Mouse (Mus musculus): Measurements from ENCODE around the gene Ccser1. TPM values are rescaled to one million over a fixed set of nuclear protein-coding genes. Genes with fewer than 3 reads are reported as not detected.

Ccser1 gene
- polyA plus RNA-seq, 1 experiment from 2014 or later, result 23.5 TPM

- no peaks in the 10 kb centered on the region for H3K27me3 ChIP-seq (ENCODE audit: control insufficient read depth, insufficient read depth, low read length)
- H3K4me3 ChIP-seq (replicated peaks; ENCODE audit: low read depth, low read length), result no peak overlapping the region
- no peak overlapping the region for H3K4me2 ChIP-seq (ENCODE audit: low read length)
- no peaks in the 10 kb centered on the region for H3K4me1 ChIP-seq (ENCODE audit: control insufficient read depth, insufficient read depth, low read length)
- 66% methylated on average over 10 of the region's 10 CpGs for WGBS
- no peak overlapping the region for H3K27ac ChIP-seq (replicated peaks; ENCODE audit: low read depth, low read length)
- no peak overlapping the region for H3K9ac ChIP-seq (replicated peaks; ENCODE audit: low read length)
- H3K9me3 ChIP-seq (ENCODE audit: control insufficient read depth, low read length), result no peaks in the 10 kb centered on the region
- ATAC-seq (ENCODE audit: low FRiP score, low TSS enrichment) (no peak), DNase-seq (no peak)
- H3K36me3 ChIP-seq (ENCODE audit: control insufficient read depth, insufficient read depth, low read length), result no peaks in the 10 kb centered on the region
These were observed 78.9 kb downstream of the Ccser1 start for GRCm38 (mm10) chr6:61258847-61259634.

GRCm38 (mm10) chr6:61261381-61261780, 81.3 kb downstream of the Ccser1 start:
- no peaks in the 10 kb centered on the region for H3K36me3 ChIP-seq (ENCODE audit: control insufficient read depth, insufficient read depth, low read length)
- no peaks in the 10 kb centered on the region for H3K9me3 ChIP-seq (ENCODE audit: control insufficient read depth, low read length)
- no peak for DNase-seq
- no peak overlapping the region for H3K27ac ChIP-seq (replicated peaks; ENCODE audit: low read depth, low read length)
- 86% methylated on average over 3 of the region's 3 CpGs for WGBS
- H3K4me3 ChIP-seq (replicated peaks; ENCODE audit: low read depth, low read length), result no peak overlapping the region
- ATAC-seq (ENCODE audit: low FRiP score, low TSS enrichment), result no peak
- no peak overlapping the region for H3K4me2 ChIP-seq (ENCODE audit: low read length)
- H3K4me1 ChIP-seq (ENCODE audit: control insufficient read depth, insufficient read depth, low read length), result no peaks in the 10 kb centered on the region
- H3K27me3 ChIP-seq (ENCODE audit: control insufficient read depth, insufficient read depth, low read length), result no peaks in the 10 kb centered on the region
- H3K9ac ChIP-seq (replicated peaks; ENCODE audit: low read length), result no peak overlapping the region

GRCm38 (mm10) chr6:61262448-61262847, 82.3 kb downstream of the Ccser1 start:
- no peaks in the 10 kb centered on the region for H3K9me3 ChIP-seq (ENCODE audit: control insufficient read depth, low read length)
- DNase-seq, result no peak
- H3K4me3 ChIP-seq (replicated peaks; ENCODE audit: low read depth, low read length), result no peak overlapping the region
- no peaks in the 10 kb centered on the region for H3K4me1 ChIP-seq (ENCODE audit: control insufficient read depth, insufficient read depth, low read length)
- ATAC-seq (ENCODE audit: low FRiP score, low TSS enrichment), result no peak
- 100% methylated on average over 1 of the region's 1 CpGs for WGBS
- H3K36me3 ChIP-seq (ENCODE audit: control insufficient read depth, insufficient read depth, low read length), result no peaks in the 10 kb centered on the region
- no peak overlapping the region for H3K9ac ChIP-seq (replicated peaks; ENCODE audit: low read length)
- no peak overlapping the region for H3K27ac ChIP-seq (replicated peaks; ENCODE audit: low read depth, low read length)
- no peaks in the 10 kb centered on the region for H3K27me3 ChIP-seq (ENCODE audit: control insufficient read depth, insufficient read depth, low read length)
- no peak overlapping the region for H3K4me2 ChIP-seq (ENCODE audit: low read length)

DNA sequence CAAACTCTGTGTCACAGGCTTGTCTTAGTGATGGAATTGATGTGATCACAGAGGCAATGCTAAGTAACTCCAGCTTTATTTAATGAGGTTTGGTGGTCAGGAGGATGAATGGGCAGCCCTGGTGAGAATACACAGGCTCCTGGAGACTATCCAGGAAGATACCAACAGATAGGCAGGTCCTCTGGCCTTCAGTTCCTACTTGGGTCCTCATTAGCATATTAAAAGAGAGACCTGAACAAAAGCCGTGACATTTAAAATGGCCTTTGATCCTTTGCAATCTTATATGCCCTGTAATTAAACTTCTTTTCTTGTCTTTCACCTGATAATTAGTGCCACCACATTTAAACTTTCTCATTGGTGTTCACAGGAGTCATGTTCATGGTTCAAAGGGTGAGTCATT, 83.2 kb downstream of the Ccser1 start:
- no peak overlapping the region for H3K9ac ChIP-seq (replicated peaks; ENCODE audit: low read length)
- 10% methylated on average over 1 of the region's 1 CpGs for WGBS
- no peak overlapping the region for H3K4me3 ChIP-seq (replicated peaks; ENCODE audit: low read depth, low read length)
- no peaks in the 10 kb centered on the region for H3K4me1 ChIP-seq (ENCODE audit: control insufficient read depth, insufficient read depth, low read length)
- DNase-seq (no peak), ATAC-seq (ENCODE audit: low FRiP score, low TSS enrichment) (no peak)
- H3K27me3 ChIP-seq (ENCODE audit: control insufficient read depth, insufficient read depth, low read length), result no peaks in the 10 kb centered on the region
- no peaks in the 10 kb centered on the region for H3K9me3 ChIP-seq (ENCODE audit: control insufficient read depth, low read length)
- no peaks in the 10 kb centered on the region for H3K36me3 ChIP-seq (ENCODE audit: control insufficient read depth, insufficient read depth, low read length)
- H3K27ac ChIP-seq (replicated peaks; ENCODE audit: low read depth, low read length), result no peak overlapping the region
- no peak overlapping the region for H3K4me2 ChIP-seq (ENCODE audit: low read length)

DNA sequence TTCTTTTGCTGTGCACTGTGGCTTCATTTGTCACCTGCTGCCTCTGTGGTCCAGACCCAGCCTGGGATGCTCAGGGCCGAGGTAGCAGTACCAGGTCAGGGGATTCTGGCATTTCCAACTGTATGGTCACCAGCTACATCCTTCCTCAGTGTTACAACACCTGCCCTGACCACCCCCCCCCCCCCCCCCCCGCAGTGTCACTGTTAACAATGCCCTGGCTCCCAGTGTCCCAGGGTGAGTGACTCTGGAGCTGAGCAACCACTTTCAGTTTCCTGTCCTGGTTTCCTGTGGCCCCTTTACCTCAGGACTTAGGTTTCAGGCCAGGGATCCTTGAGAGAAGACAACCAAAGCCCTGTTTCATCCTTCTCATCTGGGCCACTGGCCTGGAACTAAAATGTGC, 90.9 kb downstream of the Ccser1 start:
- Histone ChIP-seq H3K27ac (replicated peaks; ENCODE audit: low read depth, low read length) (no peak overlapping the region), H3K4me1 (ENCODE audit: control insufficient read depth, insufficient read depth, low read length) (no peaks in the 10 kb centered on the region), H3K9ac (replicated peaks; ENCODE audit: low read length) (no peak overlapping the region), H3K4me2 (ENCODE audit: low read length) (no peak overlapping the region), H3K4me3 (replicated peaks; ENCODE audit: low read depth, low read length) (no peak overlapping the region), H3K36me3 (ENCODE audit: control insufficient read depth, insufficient read depth, low read length) (no peaks in the 10 kb centered on the region), H3K27me3 (ENCODE audit: control insufficient read depth, insufficient read depth, low read length) (no peaks in the 10 kb centered on the region), H3K9me3 (ENCODE audit: control insufficient read depth, low read length) (no peaks in the 10 kb centered on the region)
- DNase-seq, result no peak
- no peak for ATAC-seq (ENCODE audit: low FRiP score, low TSS enrichment)
- WGBS, result 80% methylated on average over 1 of the region's 2 CpGs

DNA sequence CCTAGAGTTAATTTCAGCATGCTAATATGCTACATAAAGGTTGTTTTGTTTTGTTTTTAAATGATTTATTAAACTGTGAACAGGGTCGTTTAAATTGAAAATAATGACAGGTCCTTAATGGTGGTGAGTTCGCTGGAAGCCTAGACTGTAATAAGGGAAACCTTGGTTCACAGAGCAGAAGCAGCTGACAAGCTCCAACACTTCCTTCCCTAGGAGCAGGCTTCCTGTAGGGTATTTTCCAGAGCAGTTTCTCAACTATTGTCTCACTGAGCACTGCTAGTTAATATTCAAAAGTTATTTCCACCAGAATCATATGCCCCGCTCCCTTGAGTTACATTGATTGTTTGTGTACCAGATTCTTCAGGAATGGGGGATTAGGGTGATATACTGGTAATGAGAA, 93.3 kb downstream of the Ccser1 start:
- Histone ChIP-seq H3K4me2 (ENCODE audit: low read length) (no peak overlapping the region), H3K4me1 (ENCODE audit: control insufficient read depth, insufficient read depth, low read length) (no peaks in the 10 kb centered on the region), H3K9ac (replicated peaks; ENCODE audit: low read length) (no peak overlapping the region), H3K4me3 (replicated peaks; ENCODE audit: low read depth, low read length) (no peak overlapping the region), H3K27ac (replicated peaks; ENCODE audit: low read depth, low read length) (no peak overlapping the region), H3K9me3 (ENCODE audit: control insufficient read depth, low read length) (no peaks in the 10 kb centered on the region), H3K36me3 (ENCODE audit: control insufficient read depth, insufficient read depth, low read length) (no peaks in the 10 kb centered on the region), H3K27me3 (ENCODE audit: control insufficient read depth, insufficient read depth, low read length) (no peaks in the 10 kb centered on the region)
- no peak for ATAC-seq (ENCODE audit: low FRiP score, low TSS enrichment)
- 92% methylated on average over 3 of the region's 3 CpGs for WGBS
- no peak for DNase-seq

DNA sequence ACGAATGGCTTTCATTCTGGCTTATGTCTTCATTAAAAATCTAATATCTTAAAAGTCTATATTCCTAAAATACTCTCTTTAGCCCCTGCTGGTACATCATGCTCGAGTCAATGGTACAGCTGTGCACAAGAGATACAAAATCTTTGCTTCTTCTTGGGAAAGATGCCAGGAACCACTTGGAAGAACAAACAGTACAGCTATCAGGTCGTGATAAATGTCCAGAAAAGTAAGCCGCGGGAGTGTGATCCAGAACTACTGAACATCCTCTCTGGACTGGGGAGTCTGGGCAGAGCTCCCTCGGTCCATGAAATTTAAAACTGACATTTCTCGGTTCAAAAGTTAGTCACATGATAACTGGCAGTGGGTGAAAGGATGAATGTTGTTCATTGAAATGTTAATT, 99.4 kb downstream of the Ccser1 start:
- Histone ChIP-seq H3K4me2 (ENCODE audit: low read length) (no peak overlapping the region), H3K36me3 (ENCODE audit: control insufficient read depth, insufficient read depth, low read length) (no peaks in the 10 kb centered on the region), H3K4me1 (ENCODE audit: control insufficient read depth, insufficient read depth, low read length) (no peaks in the 10 kb centered on the region), H3K27ac (replicated peaks; ENCODE audit: low read depth, low read length) (no peak overlapping the region), H3K4me3 (replicated peaks; ENCODE audit: low read depth, low read length) (no peak overlapping the region), H3K9me3 (ENCODE audit: control insufficient read depth, low read length) (no peaks in the 10 kb centered on the region), H3K9ac (replicated peaks; ENCODE audit: low read length) (no peak overlapping the region), H3K27me3 (ENCODE audit: control insufficient read depth, insufficient read depth, low read length) (no peaks in the 10 kb centered on the region)
- WGBS, result 81% methylated on average over 7 of the region's 7 CpGs
- DNase-seq (no peak), ATAC-seq (ENCODE audit: low FRiP score, low TSS enrichment) (no peak)

DNA sequence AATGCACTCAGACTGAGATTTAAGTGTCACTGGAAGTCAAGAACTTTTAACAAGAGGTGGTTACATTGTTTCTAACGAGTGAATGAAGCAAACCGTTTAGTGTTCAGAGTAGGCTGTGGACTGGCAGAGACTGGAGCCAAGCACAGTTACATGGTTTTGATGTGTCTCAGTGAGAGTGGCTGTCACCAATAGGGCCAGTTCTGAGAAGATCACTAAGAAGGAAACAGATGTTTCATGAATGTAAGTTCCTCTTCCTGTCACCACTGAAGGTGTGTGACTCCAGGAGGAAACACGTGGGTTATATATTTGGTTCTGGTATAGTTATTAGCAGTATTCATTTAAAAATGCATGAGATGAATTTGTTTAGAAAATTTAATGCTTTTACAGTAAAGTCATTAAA, 112.8 kb downstream of the Ccser1 start:
- Histone ChIP-seq H3K27me3 (ENCODE audit: control insufficient read depth, insufficient read depth, low read length) (no peaks in the 10 kb centered on the region), H3K9ac (replicated peaks; ENCODE audit: low read length) (no peak overlapping the region), H3K4me2 (ENCODE audit: low read length) (no peak overlapping the region), H3K4me1 (ENCODE audit: control insufficient read depth, insufficient read depth, low read length) (no peaks in the 10 kb centered on the region; the same call in 1 of the 2 replicates), H3K4me3 (replicated peaks; ENCODE audit: low read depth, low read length) (no peak overlapping the region), H3K9me3 (ENCODE audit: control insufficient read depth, low read length) (no peaks in the 10 kb centered on the region), H3K36me3 (ENCODE audit: control insufficient read depth, insufficient read depth, low read length) (no peaks in the 10 kb centered on the region), H3K27ac (replicated peaks; ENCODE audit: low read depth, low read length) (no peak overlapping the region)
- ATAC-seq (ENCODE audit: low FRiP score, low TSS enrichment) (no peak), DNase-seq (no peak)
- 80% methylated on average over 3 of the region's 3 CpGs for WGBS

GRCm38 (mm10) chr6:61295535-61295934, 115.4 kb downstream of the Ccser1 start:
- no peaks in the 10 kb centered on the region for H3K27me3 ChIP-seq (ENCODE audit: control insufficient read depth, insufficient read depth, low read length)
- H3K9me3 ChIP-seq (ENCODE audit: control insufficient read depth, low read length), result no peaks in the 10 kb centered on the region
- ATAC-seq (ENCODE audit: low FRiP score, low TSS enrichment), result no peak
- no peaks in the 10 kb centered on the region; the same call in 1 of the 2 replicates for H3K4me1 ChIP-seq (ENCODE audit: control insufficient read depth, insufficient read depth, low read length)
- DNase-seq, result no peak
- no peak overlapping the region for H3K27ac ChIP-seq (replicated peaks; ENCODE audit: low read depth, low read length)
- H3K9ac ChIP-seq (replicated peaks; ENCODE audit: low read length), result no peak overlapping the region
- no peak overlapping the region for H3K4me2 ChIP-seq (ENCODE audit: low read length)
- no peak overlapping the region for H3K4me3 ChIP-seq (replicated peaks; ENCODE audit: low read depth, low read length)
- H3K36me3 ChIP-seq (ENCODE audit: control insufficient read depth, insufficient read depth, low read length), result no peaks in the 10 kb centered on the region
- WGBS, result 57% methylated on average over 4 of the region's 4 CpGs

Measured in midbrain, embryonic 14.5 days (tissue).